Mouse (Mus musculus) stomach, postnatal 0 days (tissue): ENCODE measurements at regions not wholly inside any gene's neighbourhood (a gene's known extent, or its start where the extent isn't known, plus 50 kb on each side); places are given as distances from the start of the nearest gene placed in this dataset.

ENCODE experiments used
- ATAC-seq: fragments of 200-750 bp; cut with Nextera tagmentation; 2 replicates; pipeline ENCODE4 v1.8.0; 2017; ENCODE audit not compliant: low FRiP score, low TSS enrichment
- DNase-seq: peaks from one replicate; pipeline ENCODE4 v3.0.0-alpha.2; 2016; ENCODE audit warnings: low spot score
- H3K27ac ChIP-seq: fragments of 300-500 bp; sonication (generic); replicated peaks from 2 replicates; pipeline ENCODE4 v1.5.1; 2014; ENCODE audit warnings: mild to moderate bottlenecking, control low read depth
- H3K27me3 ChIP-seq: fragments of 300-500 bp; sonication (generic); 2 replicates; pipeline ENCODE4 v1.6.1; 2014; ENCODE audit warnings: low read length; ENCODE audit not compliant: control insufficient read depth, insufficient read depth
- H3K36me3 ChIP-seq: fragments of 300-500 bp; sonication (generic); 2 replicates; pipeline ENCODE4 v1.6.1; 2014; ENCODE audit warnings: low read length, mixed read lengths; ENCODE audit not compliant: control insufficient read depth, insufficient read depth
- H3K4me1 ChIP-seq: fragments of 300-500 bp; sonication (generic); replicated peaks from 2 replicates; pipeline ENCODE4 v1.6.1; 2014; ENCODE audit warnings: antibody characterized with exemption; ENCODE audit not compliant: control insufficient read depth, insufficient read depth
- H3K4me2 ChIP-seq: fragments of 300-500 bp; sonication (generic); replicated peaks from 2 replicates; pipeline ENCODE4 v1.6.1; 2014; ENCODE audit warnings: low read depth, mild to moderate bottlenecking, control low read depth, moderate library complexity
- H3K4me3 ChIP-seq: fragments of 300-500 bp; sonication (generic); 2 replicates; pipeline ENCODE4 v1.5.1; 2014; ENCODE audit warnings: low read depth, low read length, control low read depth
- H3K9ac ChIP-seq: fragments of 300-500 bp; sonication (generic); 2 replicates; pipeline ENCODE4 v1.6.1; 2014; ENCODE audit warnings: mild to moderate bottlenecking, low read length, control low read depth, mixed read lengths
- H3K9me3 ChIP-seq: fragments of 300-500 bp; sonication (generic); 2 replicates; pipeline ENCODE4 v1.6.1; 2016; ENCODE audit warnings: low read length; ENCODE audit not compliant: control insufficient read depth
- CTCF ChIP-seq: IDR thresholded peaks from 2 replicates; pipeline ENCODE4 v1.5.1; 2016; ENCODE audit warnings: antibody characterized with exemption, low read depth, mild to moderate bottlenecking, moderate library complexity
- EP300 ChIP-seq: optimal IDR thresholded peaks from 2 replicates; pipeline ENCODE3; 2016; ENCODE audit warnings: antibody characterized with exemption
- WGBS: fragments of 180-500 bp; shearing (Covaris S2); extraction: QIAGEN DNeasy Blood & Tissue Kit; methylation state at CpG from one replicate; pipeline ENCODE4 v1.1.7; 2014; 5-methylcytosine and 5-hydroxymethylcytosine counted together

DNA sequence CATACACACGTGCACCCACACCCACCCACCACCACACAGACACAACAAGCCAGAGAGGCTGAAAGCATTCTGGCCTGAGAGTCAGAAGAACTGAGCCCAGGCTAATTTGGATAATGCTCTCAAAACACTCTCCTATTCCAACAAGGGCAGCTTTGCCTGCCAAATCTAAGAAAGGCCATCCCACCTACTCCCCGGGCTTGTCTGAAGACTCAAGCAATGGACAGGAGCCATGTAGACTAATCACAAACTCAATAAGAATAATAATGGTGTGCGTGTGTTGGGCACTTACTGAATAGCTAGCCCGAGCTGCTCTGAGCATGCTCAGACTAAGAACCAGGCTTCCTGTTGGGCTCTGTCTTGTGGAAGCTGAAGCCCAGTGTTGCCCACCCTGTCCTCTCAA, 108.8 kb upstream of the Tle3 start:
- ATAC-seq: no peak
- DNase-seq: no peak
- Histone ChIP-seq H3K9me3 (no peaks in the 10 kb centered on the region), H3K4me1 (no peaks in the 10 kb centered on the region; the same call in 1 of the 2 replicates), H3K4me3 (no peak overlapping the region), H3K27ac (no peak overlapping the region), H3K27me3 (no peaks in the 10 kb centered on the region), H3K36me3 (no peaks in the 10 kb centered on the region), H3K4me2 (no peak overlapping the region), H3K9ac (no peak overlapping the region)
- 59% methylated on average over 4 of the region's 4 CpGs for WGBS
- no peak for TF ChIP-seq CTCF
- TF ChIP-seq EP300: no peak

DNA sequence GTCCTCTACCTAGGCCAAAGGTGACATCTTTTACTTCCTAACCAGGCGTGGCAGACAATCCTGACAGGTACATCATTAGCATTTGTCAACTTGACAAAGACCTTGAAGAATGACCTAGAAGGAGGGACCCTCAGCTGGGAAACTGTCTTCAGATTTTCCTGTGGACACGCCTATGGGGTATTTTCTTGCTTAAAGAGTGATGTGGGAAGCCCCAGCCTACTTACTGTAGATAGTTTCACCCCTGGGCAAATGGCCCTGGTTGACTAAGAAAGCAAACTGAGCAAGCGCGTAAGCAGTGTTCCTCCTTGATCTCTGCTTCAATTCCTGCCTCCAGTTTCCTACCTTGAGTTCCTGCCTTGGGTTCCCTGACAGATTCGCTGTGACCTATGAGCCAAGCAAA, 106.7 kb upstream of the Tle3 start:
- 90% methylated on average over 5 of the region's 5 CpGs for WGBS
- ATAC-seq: no peak

DNA sequence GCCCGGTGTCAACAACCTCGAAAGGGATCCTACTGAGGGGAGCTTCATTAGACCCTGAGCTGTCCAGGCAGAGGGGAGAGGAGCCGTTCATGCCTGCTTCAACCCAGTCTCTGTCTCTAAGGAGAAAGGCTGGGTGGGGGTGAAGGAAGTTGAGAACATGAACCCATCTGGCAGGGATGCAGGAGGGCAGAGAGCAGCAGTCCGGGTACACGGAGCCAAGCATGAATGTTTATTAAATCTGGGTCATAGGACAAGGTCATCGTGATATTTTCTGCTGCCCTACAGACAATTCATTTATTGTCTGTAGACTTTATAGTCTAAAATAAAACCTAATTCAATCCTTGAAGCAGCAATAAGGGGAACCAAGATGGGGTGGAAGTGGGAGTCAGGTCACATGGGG, 105.2 kb upstream of the Tle3 start:
- ATAC-seq (no peak), DNase-seq (no peak)
- TF ChIP-seq EP300 (no peak), CTCF (no peak)
- no peaks in the 10 kb centered on the region for H3K9me3 ChIP-seq
- H3K27ac ChIP-seq: no peak overlapping the region
- no peak overlapping the region for H3K4me2 ChIP-seq
- no peaks in the 10 kb centered on the region for H3K36me3 ChIP-seq
- no peaks in the 10 kb centered on the region for H3K4me1 ChIP-seq
- no peaks in the 10 kb centered on the region for H3K27me3 ChIP-seq
- H3K4me3 ChIP-seq: no peak overlapping the region
- WGBS: 76% methylated on average over 6 of the region's 6 CpGs
- no peak overlapping the region for H3K9ac ChIP-seq

More for the DNA sequence above, 106.7 kb upstream of the Tle3 start:
- H3K4me1 ChIP-seq: no peaks in the 10 kb centered on the region; the same call in 1 of the 2 replicates
- no peak for DNase-seq
- H3K4me2 ChIP-seq: no peak overlapping the region
- H3K4me3 ChIP-seq: no peak overlapping the region
- no peaks in the 10 kb centered on the region for H3K9me3 ChIP-seq
- TF ChIP-seq CTCF (no peak), EP300 (no peak)
- H3K27ac ChIP-seq: no peak overlapping the region
- no peaks in the 10 kb centered on the region for H3K27me3 ChIP-seq
- H3K36me3 ChIP-seq: no peaks in the 10 kb centered on the region
- H3K9ac ChIP-seq: no peak overlapping the region

DNA sequence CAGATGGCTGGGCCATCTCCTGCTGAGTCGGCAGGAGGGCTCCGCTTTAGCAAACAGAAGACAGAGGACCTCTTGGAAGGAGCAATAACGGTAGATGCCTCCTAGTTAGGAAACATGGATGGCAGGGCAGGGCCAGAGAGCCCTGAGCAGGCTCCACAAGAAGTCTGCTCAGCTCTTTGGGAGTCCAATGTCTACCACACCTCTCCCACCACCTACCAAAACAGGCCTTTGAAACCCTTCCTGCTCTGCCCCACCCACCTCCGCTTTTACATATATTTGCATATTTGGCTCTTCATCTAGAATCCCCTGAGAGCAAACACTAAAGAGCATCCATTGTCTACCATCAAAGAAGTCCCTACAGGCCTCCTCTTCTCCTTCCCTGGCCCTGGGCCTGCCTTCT, 104.6 kb upstream of the Tle3 start:
- no peak for ATAC-seq
- 68% methylated on average over 4 of the region's 4 CpGs for WGBS
- no peaks in the 10 kb centered on the region for H3K36me3 ChIP-seq
- H3K27ac ChIP-seq: no peak overlapping the region
- H3K4me3 ChIP-seq: no peak overlapping the region
- no peak overlapping the region for H3K9ac ChIP-seq
- no peak overlapping the region for H3K4me2 ChIP-seq
- no peaks in the 10 kb centered on the region for H3K4me1 ChIP-seq
- H3K27me3 ChIP-seq: no peaks in the 10 kb centered on the region
- DNase-seq: no peak
- H3K9me3 ChIP-seq: no peaks in the 10 kb centered on the region
- TF ChIP-seq CTCF: no peak
- TF ChIP-seq EP300: no peak

DNA sequence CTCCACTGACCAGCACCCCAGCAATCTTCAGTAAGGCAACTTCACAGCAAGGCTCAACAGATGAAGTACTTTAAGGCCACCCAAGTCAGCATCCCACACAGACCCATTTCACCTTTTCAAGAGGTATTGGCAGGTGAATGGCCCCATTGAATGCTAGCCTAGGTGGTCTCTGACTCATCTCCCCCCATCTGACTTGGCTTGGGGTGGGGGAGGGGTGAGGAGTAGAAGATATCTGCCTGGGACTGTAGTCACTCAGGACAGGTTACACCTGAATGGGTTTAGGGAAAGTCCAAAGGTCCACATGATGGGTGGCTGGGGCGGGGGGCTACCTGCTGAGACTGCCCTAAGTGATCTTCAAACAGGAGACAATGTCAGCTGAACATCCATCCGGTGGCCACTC, 104.0 kb upstream of the Tle3 start:
- 88% methylated on average over 2 of the region's 2 CpGs for WGBS

DNA sequence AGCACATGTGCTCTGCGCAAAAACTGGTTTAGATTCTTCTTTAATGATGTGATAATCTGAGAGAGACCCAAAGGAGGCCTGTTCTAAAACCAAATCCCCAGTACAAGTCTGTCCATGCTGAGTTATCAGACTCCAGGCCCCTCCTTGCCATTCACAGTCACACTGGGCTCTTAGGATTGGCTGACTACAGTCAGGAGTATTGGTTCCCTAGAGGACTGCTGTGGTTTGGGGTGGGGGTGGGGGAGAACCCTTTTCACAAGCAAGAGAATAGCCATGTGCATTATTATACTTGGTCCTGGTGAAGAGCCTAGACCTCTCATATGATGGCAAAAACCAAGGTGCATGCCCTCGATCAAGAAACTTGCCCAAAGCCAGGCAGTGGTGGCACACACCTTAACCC, 103.5 kb upstream of the Tle3 start:
- no peak for DNase-seq
- Histone ChIP-seq H3K9me3 (no peaks in the 10 kb centered on the region), H3K9ac (no peak overlapping the region), H3K4me1 (no peaks in the 10 kb centered on the region), H3K27ac (no peak overlapping the region), H3K27me3 (no peaks in the 10 kb centered on the region), H3K36me3 (no peaks in the 10 kb centered on the region), H3K4me3 (no peak overlapping the region), H3K4me2 (no peak overlapping the region)
- no peak for ATAC-seq
- TF ChIP-seq CTCF: no peak
- no peak for TF ChIP-seq EP300
- WGBS: 97% methylated on average over 2 of the region's 2 CpGs

More for the DNA sequence above, 104.0 kb upstream of the Tle3 start:
- H3K36me3 ChIP-seq: no peaks in the 10 kb centered on the region
- no peaks in the 10 kb centered on the region for H3K27me3 ChIP-seq
- no peak overlapping the region for H3K9ac ChIP-seq
- no peak overlapping the region for H3K27ac ChIP-seq
- no peaks in the 10 kb centered on the region for H3K4me1 ChIP-seq
- H3K9me3 ChIP-seq: no peaks in the 10 kb centered on the region
- TF ChIP-seq CTCF: no peak
- DNase-seq (no peak), ATAC-seq (no peak)
- no peak overlapping the region for H3K4me2 ChIP-seq
- H3K4me3 ChIP-seq: no peak overlapping the region
